Comparison of ENCODE assay signal across 26 mouse cellular contexts in the genomic region with DNA sequence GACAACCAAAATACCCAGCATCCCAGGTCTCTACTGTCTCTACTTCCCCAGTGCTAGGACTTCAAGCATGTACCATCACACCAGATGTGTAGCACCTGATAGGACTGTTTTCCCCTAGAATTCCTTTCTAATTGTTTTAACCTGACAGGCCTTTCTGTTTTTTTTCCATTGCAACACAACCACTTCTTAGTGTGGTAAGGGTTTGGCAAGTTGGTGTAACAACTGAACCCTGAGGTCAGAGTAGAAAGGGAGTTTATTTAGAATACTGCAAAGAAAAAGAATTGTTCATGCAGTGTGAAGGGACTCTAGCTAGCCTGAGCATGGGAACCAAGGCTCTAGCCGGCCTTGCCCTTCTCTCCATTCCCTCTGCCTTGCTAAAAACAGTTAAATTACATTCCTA.
"Had no signal": no experiment of that assay in that cellular context is flagged by ENCODE, and none has a peak within 500 bp of the region (broad histone marks: within the 10 kb centered on the region; RNA-seq: fewer than 3 reads in every experiment).

No protein-coding gene starts in this region.

- H3K9me3 ChIP-seq: heart, embryonic 13.5 days; heart, embryonic 15.5 days; hindbrain, embryonic 13.5 days; hindbrain, embryonic 15.5 days; kidney, embryonic 15.5 days; limb, embryonic 13.5 days; limb, embryonic 15.5 days had no signal

- H3K4me1 ChIP-seq: heart, embryonic 13.5 days; heart, embryonic 15.5 days; hindbrain, embryonic 13.5 days; hindbrain, embryonic 15.5 days; limb, embryonic 15.5 days had no signal

- H3K27me3 ChIP-seq: heart, embryonic 13.5 days; heart, embryonic 15.5 days; hindbrain, embryonic 13.5 days; hindbrain, embryonic 15.5 days; kidney, embryonic 15.5 days; limb, embryonic 13.5 days; limb, embryonic 15.5 days had no signal

- H3K4me2 ChIP-seq: heart, embryonic 11.5 days; heart, embryonic 13.5 days; heart, embryonic 15.5 days; hindbrain, embryonic 13.5 days; hindbrain, embryonic 15.5 days; kidney, embryonic 15.5 days; limb, embryonic 13.5 days; limb, embryonic 15.5 days; liver, embryonic 11.5 days had no signal

- DNase-seq: gastrocnemius, adult 2 months; gastrocnemius, postnatal 10 days; gastrocnemius, postnatal 25 days; heart, adult 18-20 months; heart, postnatal 14 days; heart, postnatal 36 days; kidney, adult 11 months; kidney, adult 2 months; kidney, adult 9 months; kidney, postnatal 14 days; kidney, postnatal 36 days; layer of hippocampus, adult 9-11 months; layer of hippocampus, postnatal 36 days; left cerebral cortex, postnatal 4 days had no signal

- H3K9ac ChIP-seq: heart, embryonic 13.5 days; heart, embryonic 15.5 days; hindbrain, embryonic 13.5 days; hindbrain, embryonic 15.5 days; kidney, embryonic 15.5 days; limb, embryonic 13.5 days; limb, embryonic 15.5 days had no signal

- ATAC-seq: hindbrain, postnatal 0 days; intestine, embryonic 16.5 days had no signal

- H3K27ac ChIP-seq: gastrocnemius, adult 2 months; heart, embryonic 13.5 days; heart, embryonic 15.5 days; hindbrain, embryonic 13.5 days; hindbrain, embryonic 15.5 days; hindbrain, postnatal 0 days; kidney, embryonic 15.5 days; kidney, postnatal 0 days; limb, embryonic 13.5 days; limb, embryonic 15.5 days had no signal

- H3K4me3 ChIP-seq: gastrocnemius, adult 2 months; heart, embryonic 13.5 days; heart, embryonic 15.5 days; hindbrain, embryonic 13.5 days; hindbrain, embryonic 15.5 days; kidney, embryonic 15.5 days; limb, embryonic 13.5 days; limb, embryonic 15.5 days had no signal

- H3K36me3 ChIP-seq: heart, embryonic 13.5 days; heart, embryonic 15.5 days; hindbrain, embryonic 13.5 days; hindbrain, embryonic 15.5 days; kidney, embryonic 15.5 days; limb, embryonic 13.5 days; limb, embryonic 15.5 days had no signal
